Mouse (Mus musculus) stomach, embryonic 15.5 days (tissue): ENCODE measurements around the gene Cfap65. TPM values are rescaled to one million over a fixed set of nuclear protein-coding genes. Genes with fewer than 3 reads are reported as not detected.
A peak's percentile ranks its signal among the peaks of the same experiment; 100 is the strongest.

Source experiments
- ATAC-seq: fragments of 200-750 bp; cut with Nextera tagmentation; 2 replicates; pipeline ENCODE4 v1.8.0; 2017; ENCODE audit warnings: low read depth, moderate number of reproducible peaks, moderate TSS enrichment; ENCODE audit not compliant: insufficient read depth, low FRiP score
- H3K27ac ChIP-seq: fragments of 300-500 bp; sonication (generic); 2 replicates; pipeline ENCODE4 v1.5.1; 2015; ENCODE audit warnings: mild to moderate bottlenecking, inconsistent platforms
- H3K27me3 ChIP-seq: fragments of 300-500 bp; sonication (generic); replicated peaks from 2 replicates; pipeline ENCODE4 v1.6.1; 2015; ENCODE audit warnings: inconsistent platforms
- H3K36me3 ChIP-seq: fragments of 300-500 bp; sonication (generic); 2 replicates; pipeline ENCODE4 v1.6.1; 2015; ENCODE audit warnings: inconsistent platforms
- H3K4me1 ChIP-seq: fragments of 300-500 bp; sonication (generic); 2 replicates; pipeline ENCODE4 v1.6.1; 2015; ENCODE audit warnings: inconsistent platforms
- H3K4me2 ChIP-seq: fragments of 300-500 bp; sonication (generic); 2 replicates; pipeline ENCODE4 v1.6.1; 2015; ENCODE audit warnings: mild to moderate bottlenecking, inconsistent platforms
- H3K4me3 ChIP-seq: fragments of 300-500 bp; sonication (generic); replicated peaks from 2 replicates; pipeline ENCODE4 v1.5.1; 2015; ENCODE audit warnings: inconsistent platforms
- H3K9ac ChIP-seq: fragments of 300-500 bp; sonication (generic); 2 replicates; pipeline ENCODE4 v1.6.1; 2015; ENCODE audit warnings: inconsistent platforms
- H3K9me3 ChIP-seq: fragments of 300-500 bp; sonication (generic); 2 replicates; pipeline ENCODE4 v1.6.1; 2016; ENCODE audit warnings: inconsistent platforms
- WGBS: fragments of 180-500 bp; shearing (Covaris S2); methylation state at CpG from one replicate; pipeline ENCODE4 v1.1.7; 2015; 5-methylcytosine and 5-hydroxymethylcytosine counted together
- polyA plus RNA-seq: library from polyadenylated mRNA; unstranded; fragments of >200 nt; fragmentation: Nextera tagmentation; extraction: Ambion mirVana; gene quantifications from 2 replicates; pipeline ENCODE4 v1.2.1, GENCODE M21; 2015

The Cfap65 gene
- polyA plus RNA-seq, 1 experiment from 2014 or later: 0.06 TPM

DNA sequence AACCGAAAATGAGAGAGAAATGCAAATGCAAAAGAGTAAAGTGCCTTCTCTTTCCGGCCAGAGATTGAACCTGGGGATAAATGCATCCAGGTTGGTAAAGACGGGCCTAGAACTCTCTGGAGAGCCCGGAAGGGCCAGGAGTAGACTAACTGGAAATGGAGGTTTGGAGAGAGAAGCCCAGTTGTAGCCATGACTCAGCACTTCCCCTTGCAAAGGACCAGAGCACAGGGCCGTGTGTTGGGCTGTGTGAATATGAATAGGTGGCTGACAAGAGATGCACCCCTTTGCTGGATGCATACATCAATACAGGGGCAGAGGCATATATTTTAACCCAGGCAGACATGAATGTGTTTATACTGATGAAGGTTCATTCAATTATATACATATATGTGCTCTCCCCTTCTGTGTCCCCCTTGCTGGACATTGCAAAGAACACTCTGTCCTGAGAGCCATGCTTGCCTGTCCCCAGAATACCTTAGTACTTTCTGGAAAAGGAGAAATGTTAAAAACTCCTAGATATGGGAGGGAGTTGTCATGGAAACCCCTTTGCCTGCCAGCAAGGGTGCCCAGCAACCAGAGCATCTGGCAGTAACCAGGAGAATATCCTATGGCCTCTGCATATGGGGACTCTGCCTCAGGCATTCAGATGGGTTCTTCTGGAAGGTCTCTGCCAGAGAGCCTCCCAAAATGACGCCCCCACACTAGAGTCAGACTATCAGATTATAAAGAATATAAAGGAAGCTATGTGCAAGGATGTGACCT, 76.0 kb downstream of the Cfap65 start:
- H3K4me1 ChIP-seq: peaks cover 26% of the 10 kb centered on the region
- H3K27ac ChIP-seq: no peak overlapping the region
- H3K4me3 ChIP-seq: no peak overlapping the region
- no peak for ATAC-seq
- no peaks in the 10 kb centered on the region for H3K36me3 ChIP-seq
- H3K9ac ChIP-seq: no peak overlapping the region
- 43% methylated on average over 6 of the region's 6 CpGs for WGBS
- no peaks in the 10 kb centered on the region for H3K9me3 ChIP-seq
- peaks cover 61% of the 10 kb centered on the region for H3K27me3 ChIP-seq
- H3K4me2 ChIP-seq: no peak overlapping the region

DNA sequence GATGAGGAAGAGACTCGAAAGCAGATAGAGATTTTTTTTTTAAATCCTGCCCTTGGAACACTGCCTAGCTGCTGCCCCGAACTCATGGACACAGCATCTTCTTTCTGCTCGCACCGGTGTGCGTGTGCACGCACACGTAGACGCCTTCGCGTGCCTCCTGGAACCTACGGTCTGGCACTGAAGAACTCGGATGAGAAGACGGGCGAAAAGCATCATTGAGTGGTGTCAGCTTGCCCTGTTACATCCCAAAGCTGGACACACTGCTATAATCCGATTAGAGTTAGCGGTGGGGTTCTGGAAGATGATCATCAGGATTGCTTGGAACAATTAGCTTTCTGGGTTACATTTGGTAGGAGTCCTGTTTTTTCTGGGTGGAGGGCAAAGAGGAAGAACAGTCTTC, 76.6 kb downstream of the Cfap65 start:
- peak overlapping the region; percentile 33 for H3K4me3 ChIP-seq
- H3K27me3 ChIP-seq: peaks cover 67% of the 10 kb centered on the region
- H3K27ac ChIP-seq: no peak overlapping the region
- H3K36me3 ChIP-seq: no peaks in the 10 kb centered on the region
- ATAC-seq: no peak
- peaks cover 26% of the 10 kb centered on the region for H3K4me1 ChIP-seq
- peak overlapping the region; percentile 62 for H3K4me2 ChIP-seq
- no peak overlapping the region for H3K9ac ChIP-seq
- H3K9me3 ChIP-seq: no peaks in the 10 kb centered on the region
- WGBS: 11% methylated on average over 16 of the region's 16 CpGs

DNA sequence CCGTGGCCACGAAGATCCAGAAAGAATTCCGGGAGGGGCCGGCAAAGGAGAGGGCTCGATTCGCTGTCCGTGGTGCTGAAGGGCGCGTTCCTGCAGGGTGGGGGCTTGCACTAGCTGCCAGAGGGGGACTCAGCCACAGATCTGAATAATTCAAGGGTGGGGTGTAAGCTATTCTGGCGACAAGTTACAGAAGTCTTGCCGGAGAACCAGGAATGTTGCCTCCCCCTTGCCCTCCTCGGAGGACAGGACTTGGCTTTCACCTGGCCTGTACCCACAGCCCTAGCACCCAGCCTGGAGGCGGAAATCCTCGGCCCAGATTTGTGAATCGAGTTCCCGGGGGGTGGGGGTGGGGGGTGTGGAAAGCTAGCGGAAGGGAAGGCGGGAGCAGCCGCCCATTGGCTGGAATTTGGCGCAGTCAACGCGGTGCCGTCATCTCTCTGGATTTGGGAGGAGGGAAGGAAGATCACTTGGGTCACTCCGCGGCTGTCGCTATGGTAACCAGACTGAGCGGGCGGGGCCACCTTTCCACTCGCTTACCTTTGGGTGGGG, 77.2 kb downstream of the Cfap65 start:
- ATAC-seq: peak; percentile 24; the same call in 1 of the 2 replicates
- Histone ChIP-seq H3K36me3 (no peaks in the 10 kb centered on the region), H3K4me2 (peak overlapping the region; percentile 62), H3K4me3 (peak overlapping the region; percentile 33), H3K27ac (no peak overlapping the region), H3K9ac (no peak overlapping the region), H3K4me1 (peaks cover 26% of the 10 kb centered on the region), H3K9me3 (no peaks in the 10 kb centered on the region), H3K27me3 (peaks cover 70% of the 10 kb centered on the region)
- under 1% methylated on average over 29 of the region's 29 CpGs for WGBS

DNA sequence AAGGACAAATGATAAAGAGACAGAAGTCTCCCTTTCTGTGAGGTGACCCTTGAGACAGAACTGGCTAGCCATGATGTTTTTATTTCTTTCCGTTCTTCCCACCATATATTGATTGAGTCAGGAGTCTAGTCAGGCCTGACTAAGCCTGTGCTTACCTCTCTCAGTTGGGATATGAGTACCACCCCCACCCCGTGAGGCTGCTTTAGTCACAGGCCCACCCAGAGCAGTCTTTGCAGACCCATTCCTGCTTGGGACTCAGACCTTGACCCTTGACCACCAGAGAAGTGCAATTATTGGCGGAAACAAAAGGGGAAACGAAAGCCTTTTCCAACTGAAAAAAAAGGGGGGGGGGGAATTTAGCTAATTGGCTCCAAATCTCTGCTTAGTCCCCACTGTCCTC, 77.7 kb downstream of the Cfap65 start:
- WGBS: 12% methylated on average over 4 of the region's 4 CpGs
- Histone ChIP-seq H3K27ac (no peak overlapping the region), H3K27me3 (peaks cover 75% of the 10 kb centered on the region), H3K4me2 (peak overlapping the region; percentile 62), H3K4me1 (peaks cover 26% of the 10 kb centered on the region), H3K9ac (no peak overlapping the region), H3K9me3 (no peaks in the 10 kb centered on the region), H3K36me3 (no peaks in the 10 kb centered on the region), H3K4me3 (peak overlapping the region; percentile 33)
- ATAC-seq: no peak

DNA sequence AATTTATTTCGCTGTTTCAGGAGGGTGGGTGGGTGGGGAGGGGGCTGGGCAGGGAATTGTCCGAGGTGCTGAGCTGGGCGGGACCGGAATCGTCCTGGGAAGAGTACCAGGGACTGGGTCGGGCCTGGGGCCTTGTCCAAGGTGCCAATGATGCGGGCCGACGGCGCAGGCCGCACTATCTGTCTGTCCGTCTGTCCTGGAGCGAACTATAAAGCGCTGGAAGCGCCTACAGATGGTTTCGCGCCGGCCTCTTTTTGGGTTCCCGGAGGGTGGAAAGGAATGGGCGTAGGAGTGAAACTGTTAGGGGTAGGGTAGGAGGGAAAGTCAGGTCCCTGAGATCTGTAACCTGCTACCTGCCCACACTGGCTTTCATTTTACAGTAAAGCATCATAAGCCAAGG, 78.2 kb downstream of the Cfap65 start:
- Histone ChIP-seq H3K4me3 (no peak overlapping the region), H3K9me3 (no peaks in the 10 kb centered on the region), H3K9ac (no peak overlapping the region), H3K27ac (no peak overlapping the region), H3K36me3 (no peaks in the 10 kb centered on the region), H3K27me3 (peaks cover 80% of the 10 kb centered on the region), H3K4me2 (no peak overlapping the region), H3K4me1 (peaks cover 26% of the 10 kb centered on the region)
- ATAC-seq: no peak
- 4% methylated on average over 20 of the region's 20 CpGs for WGBS

DNA sequence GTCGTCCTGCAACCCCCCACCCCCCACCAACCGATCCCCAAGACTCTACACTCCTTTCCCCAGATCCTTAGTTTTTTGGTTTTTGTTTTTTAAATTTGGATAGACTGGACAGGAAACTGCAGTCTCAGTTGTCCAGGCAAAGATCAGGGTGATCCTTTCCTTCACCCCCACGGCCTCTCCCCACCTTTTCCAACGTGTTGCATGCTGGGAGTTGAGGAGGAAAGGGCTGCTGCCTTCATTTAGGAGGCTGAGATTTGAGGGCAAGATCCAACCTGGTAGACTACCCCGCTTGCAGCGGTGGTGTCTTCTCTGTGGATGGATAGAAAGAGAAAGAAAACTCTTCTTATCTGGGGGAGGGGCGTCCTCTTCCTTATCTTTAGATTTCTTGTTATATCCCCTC, 78.6 kb downstream of the Cfap65 start:
- ATAC-seq: no peak
- Histone ChIP-seq H3K27me3 (peaks cover 84% of the 10 kb centered on the region), H3K9me3 (no peaks in the 10 kb centered on the region), H3K4me1 (peaks cover 26% of the 10 kb centered on the region), H3K4me2 (no peak overlapping the region), H3K27ac (no peak overlapping the region), H3K36me3 (no peaks in the 10 kb centered on the region), H3K4me3 (peak overlapping the region; percentile 3; the same call in 1 of the 2 replicates), H3K9ac (no peak overlapping the region)
- WGBS: 4% methylated on average over 7 of the region's 7 CpGs

DNA sequence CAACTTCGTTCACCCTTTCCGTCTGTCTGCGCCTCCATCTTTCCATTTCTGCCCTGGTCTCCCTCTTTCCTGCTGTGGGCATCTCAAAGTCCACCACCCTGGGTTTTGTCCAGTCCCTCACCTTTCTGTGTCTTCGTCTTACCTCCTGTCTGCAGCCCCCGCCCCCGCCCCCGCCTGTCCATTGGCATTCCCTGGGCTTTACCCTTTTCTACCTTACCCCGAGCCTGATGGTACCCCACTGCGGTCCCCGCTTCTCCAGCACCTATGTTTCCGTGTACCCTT, 79.0 kb downstream of the Cfap65 start:
- Histone ChIP-seq H3K4me3 (peak overlapping the region; percentile 64), H3K36me3 (no peaks in the 10 kb centered on the region), H3K9ac (no peak overlapping the region), H3K27ac (no peak overlapping the region), H3K9me3 (no peaks in the 10 kb centered on the region), H3K4me2 (peak overlapping the region; percentile 99; the same call in 1 of the 2 replicates), H3K4me1 (peaks cover 26% of the 10 kb centered on the region), H3K27me3 (peaks cover 88% of the 10 kb centered on the region)
- WGBS: 5% methylated on average over 11 of the region's 11 CpGs
- no peak for ATAC-seq

DNA sequence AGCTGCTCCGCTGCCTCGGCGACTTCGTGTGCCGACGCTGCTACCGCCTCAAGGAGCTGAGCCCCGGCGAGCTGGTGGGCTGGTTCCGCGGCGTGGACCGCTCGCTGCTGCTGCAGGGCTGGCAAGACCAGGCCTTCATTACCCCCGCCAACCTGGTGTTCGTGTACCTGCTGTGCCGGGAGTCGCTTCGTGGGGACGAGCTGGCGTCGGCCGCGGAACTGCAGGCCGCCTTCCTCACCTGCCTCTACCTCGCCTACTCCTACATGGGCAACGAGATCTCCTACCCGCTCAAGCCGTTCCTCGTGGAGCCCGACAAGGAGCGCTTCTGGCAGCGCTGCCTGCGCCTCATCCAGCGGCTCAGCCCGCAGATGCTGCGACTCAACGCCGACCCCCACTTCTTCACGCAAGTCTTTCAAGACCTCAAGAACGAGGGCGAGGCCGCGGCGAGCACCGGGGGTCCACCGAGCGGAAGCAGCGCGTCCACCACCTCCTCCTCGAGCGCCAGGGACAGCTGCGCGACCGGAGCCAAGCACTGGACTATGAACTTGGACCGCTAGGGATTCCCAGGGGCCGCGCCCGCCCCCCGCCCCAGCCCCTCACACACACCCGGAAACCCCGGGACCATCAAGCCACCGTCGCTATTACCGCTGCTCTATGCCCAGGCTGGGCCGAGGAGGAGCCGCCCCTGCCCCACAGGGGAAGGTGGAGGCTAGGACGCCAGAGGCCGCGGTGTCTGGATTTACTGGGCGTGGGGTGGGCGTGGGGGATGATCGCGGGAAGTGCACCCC, 79.6 kb downstream of the Cfap65 start:
- Histone ChIP-seq H3K36me3 (no peaks in the 10 kb centered on the region), H3K9me3 (no peaks in the 10 kb centered on the region), H3K27me3 (peaks cover 93% of the 10 kb centered on the region), H3K9ac (no peak overlapping the region), H3K4me2 (peak overlapping the region; percentile 99), H3K27ac (no peak overlapping the region), H3K4me1 (peaks cover 26% of the 10 kb centered on the region), H3K4me3 (peak overlapping the region; percentile 64)
- no peak for ATAC-seq
- WGBS: 1% methylated on average over 74 of the region's 74 CpGs

DNA sequence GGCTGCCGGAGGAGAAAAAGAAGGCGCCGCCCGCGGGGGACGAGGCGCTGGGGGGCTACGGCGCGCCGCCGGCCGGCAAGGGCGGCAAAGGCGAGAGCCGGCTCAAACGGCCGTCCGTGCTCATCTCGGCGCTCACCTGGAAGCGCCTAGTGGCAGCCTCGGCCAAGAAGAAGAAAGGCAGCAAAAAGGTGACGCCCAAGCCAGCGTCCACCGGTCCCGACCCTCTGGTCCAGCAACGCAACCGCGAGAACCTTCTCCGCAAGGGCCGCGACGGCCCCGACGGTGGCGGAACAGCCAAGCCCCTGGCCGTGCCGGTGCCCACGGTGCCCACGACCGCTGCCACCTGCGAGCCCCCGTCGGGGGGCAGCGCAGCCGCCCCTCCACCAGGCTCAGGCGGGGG, 80.2 kb downstream of the Cfap65 start:
- Histone ChIP-seq H3K9ac (peak overlapping the region; percentile 41), H3K27ac (no peak overlapping the region), H3K4me2 (peak overlapping the region; percentile 99), H3K4me3 (peak overlapping the region; percentile 64), H3K27me3 (peaks cover 95% of the 10 kb centered on the region), H3K9me3 (no peaks in the 10 kb centered on the region), H3K4me1 (peaks cover 26% of the 10 kb centered on the region), H3K36me3 (no peaks in the 10 kb centered on the region)
- no peak for ATAC-seq
- WGBS: 1% methylated on average over 48 of the region's 48 CpGs

DNA sequence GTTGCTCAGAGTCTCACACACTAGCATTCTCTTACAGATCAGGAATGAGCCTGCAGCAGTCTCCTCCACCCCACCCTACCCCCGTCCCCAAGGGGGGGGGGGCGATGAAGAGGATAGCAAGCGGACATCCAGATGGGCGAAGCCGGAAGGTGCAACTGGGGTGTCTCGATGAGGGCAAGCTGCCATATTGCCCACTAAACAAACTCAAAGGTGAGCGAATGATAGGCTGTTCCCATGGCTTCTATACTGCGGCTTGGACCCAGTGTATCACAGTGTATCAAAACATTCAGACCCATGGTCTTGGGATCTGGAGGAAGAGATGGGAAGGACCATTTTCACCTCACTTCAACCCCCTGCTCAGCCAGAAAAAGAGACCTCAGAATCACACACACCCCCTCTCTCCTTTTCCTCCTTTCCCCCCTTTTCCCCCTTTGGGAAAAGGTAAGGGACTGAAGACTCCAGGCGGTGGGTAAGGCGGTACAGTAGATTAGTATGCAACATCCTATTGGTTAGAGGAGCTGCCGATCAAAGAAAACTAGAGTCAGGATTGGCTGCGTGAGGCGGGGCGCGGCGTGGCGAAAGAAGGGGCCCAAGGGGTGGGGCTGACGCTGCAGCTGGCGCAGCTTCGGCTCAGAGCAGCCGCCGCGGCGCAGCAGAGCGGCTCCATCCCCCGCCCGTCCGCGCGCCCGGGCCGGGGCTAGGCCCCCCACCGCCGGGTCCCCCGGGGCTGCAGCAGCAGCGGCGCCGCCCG, 80.9 kb downstream of the Cfap65 start, which contains the start of gene Cdk5r2:
Gene Cdk5r2, plus strand, starts transcription at position 629 of the 751 bp plus-strand sequence.
- no peak within 1 kb of the TSS for H3K27ac ChIP-seq
- H3K4me3 ChIP-seq: peak within 1 kb of the TSS; percentile 64
- H3K36me3 ChIP-seq: no peaks in the 10 kb centered on the region
- H3K4me2 ChIP-seq: peak within 1 kb of the TSS; percentile 99
- peak within 1 kb of the TSS; percentile 41 for H3K9ac ChIP-seq
- WGBS: 2% methylated on average over 38 of the region's 39 CpGs
- H3K9me3 ChIP-seq: no peaks in the 10 kb centered on the region
- H3K4me1 ChIP-seq: peaks cover 26% of the 10 kb centered on the region
- H3K27me3 ChIP-seq: peaks cover 95% of the 10 kb centered on the region
- ATAC-seq: peak; percentile 83; the same call in 1 of the 2 replicates
